Mouse (Mus musculus) layer of hippocampus, adult 8-10 months (tissue): ENCODE measurements at regions not wholly inside any gene's neighbourhood (a gene's known extent, or its start where the extent isn't known, plus 50 kb on each side); places are given as distances from the start of the nearest gene placed in this dataset.

Experiments
- DNase-seq, 2 experiments: peaks; one replicate each; pipeline ENCODE4 v3.0.0; 2022; ENCODE audit warnings: low spot score in 2 of 2

DNA sequence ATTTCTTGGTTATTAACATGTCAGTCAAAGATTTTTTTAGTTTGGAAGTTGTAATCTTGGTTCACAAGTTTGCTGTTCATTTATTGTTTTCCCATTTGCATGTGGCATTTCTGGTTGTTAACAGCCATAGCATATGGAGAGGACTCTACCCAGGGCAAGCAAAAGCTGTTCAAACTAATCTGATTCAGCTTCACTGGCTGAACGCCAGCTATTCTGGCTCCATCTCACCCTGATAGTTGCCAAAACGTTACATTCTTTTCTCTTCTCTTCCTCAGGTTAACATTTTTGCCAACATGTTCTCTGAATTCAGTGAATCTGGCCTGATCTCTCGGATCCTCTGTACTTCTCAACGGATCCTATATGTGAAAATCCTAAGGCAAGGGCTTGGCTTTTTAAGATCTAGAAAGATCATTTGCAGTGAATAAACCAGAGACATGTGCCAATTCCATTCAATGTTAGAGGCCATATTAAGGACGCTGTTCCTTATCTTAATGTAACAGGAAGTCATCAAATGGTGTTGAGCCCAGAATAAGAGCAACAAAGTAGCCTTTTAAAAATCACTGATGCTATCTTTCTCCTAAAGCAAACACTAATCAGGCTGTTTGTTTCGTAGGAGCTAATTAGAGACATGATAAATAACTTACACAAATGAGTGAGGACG, 82.2 kb upstream of the Tac1 start:
- DNase-seq, result peak; percentile 23 to 52

DNA sequence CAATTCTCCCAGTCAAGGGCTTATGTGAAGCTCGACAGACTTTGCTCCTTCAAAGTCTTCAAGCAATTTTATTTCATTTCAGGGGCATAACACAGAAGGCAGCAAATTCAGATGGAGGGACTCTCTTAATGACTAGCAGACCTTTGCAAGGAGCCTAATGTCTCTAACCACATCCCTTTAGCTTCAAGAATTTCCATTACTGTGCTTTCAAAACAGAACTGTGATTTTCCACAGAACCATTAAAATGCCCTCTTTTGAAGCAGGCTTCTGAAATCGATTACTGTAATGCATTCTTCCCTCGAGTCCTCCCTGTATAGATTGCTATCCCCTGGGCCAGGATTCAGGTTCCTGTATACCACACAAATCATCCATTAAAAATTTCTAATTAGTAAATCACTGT, 80.9 kb upstream of the Tac1 start:
- DNase-seq, result no peak

GRCm38 (mm10) chr6:7476907-7477306, 77.8 kb upstream of the Tac1 start:
- no peak for DNase-seq

- no peak for DNase-seq
These were observed 60.4 kb upstream of the Tac1 start for GRCm38 (mm10) chr6:7494299-7494698.

DNA sequence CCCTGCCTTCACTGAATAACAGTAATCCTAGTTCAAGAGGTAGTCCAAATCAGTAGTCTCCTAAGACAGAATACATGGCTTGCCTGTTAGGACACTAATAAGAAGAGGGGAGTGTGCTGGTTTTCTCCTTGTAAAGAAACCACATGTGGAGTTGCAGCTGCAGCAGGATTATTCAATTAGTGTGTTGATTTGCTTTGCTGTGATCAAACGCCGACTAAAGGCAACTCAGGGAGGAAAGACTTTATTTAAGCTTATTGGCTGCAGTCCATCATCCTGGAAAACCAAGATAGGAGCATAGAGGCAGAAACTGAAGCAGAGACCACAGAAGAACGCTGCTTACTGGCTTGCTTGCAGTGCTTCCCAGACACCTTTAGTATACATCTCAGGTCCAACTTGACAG, 57.9 kb upstream of the Tac1 start:
- DNase-seq, result no peak
